Mouse (Mus musculus) neural tube, embryonic 12.5 days (tissue): Measurements from ENCODE around the gene Cacna1c. TPM values are rescaled to one million over a fixed set of nuclear protein-coding genes. Genes with fewer than 3 reads are reported as not detected.

Experiments
- ATAC-seq: fragments of 200-750 bp; cut with Nextera tagmentation; 2 replicates; pipeline ENCODE4 v1.8.0; 2017; ENCODE audit warnings: low read depth, mild to moderate bottlenecking, moderate TSS enrichment, moderate library complexity; ENCODE audit not compliant: low FRiP score
- H3K27ac ChIP-seq: fragments of 300-500 bp; sonication (generic); 2 replicates; pipeline ENCODE4 v1.5.1; 2016
- H3K27me3 ChIP-seq: fragments of 300-500 bp; sonication (generic); replicated peaks from 2 replicates; pipeline ENCODE4 v1.6.1; 2016; ENCODE audit warnings: mild to moderate bottlenecking
- H3K36me3 ChIP-seq: fragments of 300-500 bp; sonication (generic); 2 replicates; pipeline ENCODE4 v1.6.1; 2016; ENCODE audit warnings: mild to moderate bottlenecking
- H3K4me1 ChIP-seq: fragments of 300-500 bp; sonication (generic); 2 replicates; pipeline ENCODE4 v1.6.1; 2016
- H3K4me2 ChIP-seq: fragments of 300-500 bp; sonication (generic); replicated peaks from 2 replicates; pipeline ENCODE4 v1.6.1; 2016; ENCODE audit warnings: mild to moderate bottlenecking
- H3K4me3 ChIP-seq: fragments of 300-500 bp; sonication (generic); 2 replicates; pipeline ENCODE4 v1.5.1; 2016
- H3K9ac ChIP-seq: fragments of 300-500 bp; sonication (generic); 2 replicates; pipeline ENCODE4 v1.6.1; 2016; ENCODE audit warnings: mild to moderate bottlenecking
- H3K9me3 ChIP-seq: fragments of 300-500 bp; sonication (generic); 2 replicates; pipeline ENCODE4 v1.6.1; 2016; ENCODE audit warnings: mild to moderate bottlenecking
- WGBS: fragments of 180-500 bp; shearing (Covaris S2); methylation state at CpG from one replicate; pipeline ENCODE4 v1.1.7; 2016; 5-methylcytosine and 5-hydroxymethylcytosine counted together
- polyA plus RNA-seq: library from polyadenylated mRNA; unstranded; fragments of >200 nt; fragmentation: Nextera tagmentation; extraction: Ambion mirVana; gene quantifications from 2 replicates; pipeline ENCODE4 v1.2.1, GENCODE M21; 2016

The Cacna1c gene
- polyA plus RNA-seq, 1 experiment from 2014 or later = 5.9 TPM

DNA sequence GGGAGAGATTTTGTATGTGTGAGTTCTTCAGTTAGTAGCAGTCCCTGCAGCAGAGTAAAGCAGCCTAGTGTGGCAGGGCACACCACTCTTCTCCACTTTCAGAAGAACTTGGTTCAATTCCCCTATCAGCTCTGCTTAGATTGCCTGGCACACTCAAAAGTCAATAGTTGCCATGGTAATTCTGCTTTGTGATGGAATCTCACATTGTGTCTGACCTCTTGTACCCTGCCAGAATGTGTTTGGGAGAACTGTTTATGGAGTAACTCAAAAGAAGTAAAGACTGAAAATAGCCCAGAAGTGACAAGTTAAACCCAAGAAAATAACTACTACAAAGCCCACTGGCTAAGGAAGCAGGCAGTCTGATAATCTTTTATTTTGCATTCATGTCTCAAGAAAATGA lies 240.4 kb downstream of the Cacna1c start:
- Histone ChIP-seq H3K27me3 (no peaks in the 10 kb centered on the region), H3K4me3 (no peak overlapping the region), H3K9me3 (no peaks in the 10 kb centered on the region), H3K9ac (no peak overlapping the region), H3K4me1 (no peaks in the 10 kb centered on the region), H3K4me2 (no peak overlapping the region), H3K27ac (no peak overlapping the region), H3K36me3 (no peaks in the 10 kb centered on the region)
- no peak for ATAC-seq

- Histone ChIP-seq H3K27ac (no peak overlapping the region), H3K9me3 (no peaks in the 10 kb centered on the region), H3K4me3 (no peak overlapping the region), H3K4me2 (no peak overlapping the region), H3K4me1 (no peaks in the 10 kb centered on the region), H3K36me3 (no peaks in the 10 kb centered on the region), H3K27me3 (no peaks in the 10 kb centered on the region), H3K9ac (no peak overlapping the region)
- ATAC-seq = no peak
- WGBS = 90% methylated on average over 7 of the region's 7 CpGs
These were observed 241.1 kb downstream of the Cacna1c start for GRCm38 (mm10) chr6:118954988-118955554.

GRCm38 (mm10) chr6:118952377-118952776 lies 243.8 kb downstream of the Cacna1c start:
- Histone ChIP-seq H3K27me3 (no peaks in the 10 kb centered on the region), H3K4me3 (no peak overlapping the region), H3K4me2 (no peak overlapping the region), H3K9me3 (no peaks in the 10 kb centered on the region), H3K36me3 (no peaks in the 10 kb centered on the region), H3K27ac (no peak overlapping the region), H3K4me1 (no peaks in the 10 kb centered on the region), H3K9ac (no peak overlapping the region)
- ATAC-seq = no peak
- 85% methylated on average over 9 of the region's 9 CpGs for WGBS

DNA sequence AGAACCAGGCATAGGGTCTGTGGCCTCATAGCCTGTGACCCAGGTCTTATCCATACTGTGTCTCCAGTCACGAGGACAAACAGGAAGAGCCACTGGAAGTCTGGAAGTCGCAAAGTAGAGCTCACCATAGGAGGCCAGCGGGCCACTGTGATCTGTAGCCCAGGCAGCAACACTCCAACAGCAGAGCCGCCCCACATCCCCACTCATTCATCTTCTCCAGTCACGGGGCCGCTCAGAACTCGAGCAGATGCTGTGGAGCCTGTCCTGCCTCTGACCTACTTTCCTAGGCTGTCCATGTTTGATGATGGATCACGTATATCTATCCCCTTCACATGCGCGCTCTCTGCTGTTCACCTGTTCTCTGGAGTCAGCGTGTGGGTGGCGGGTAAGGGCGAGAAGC lies 246.0 kb downstream of the Cacna1c start:
- Histone ChIP-seq H3K4me1 (no peaks in the 10 kb centered on the region), H3K36me3 (no peaks in the 10 kb centered on the region), H3K4me3 (no peak overlapping the region), H3K4me2 (no peak overlapping the region), H3K9ac (no peak overlapping the region), H3K9me3 (no peaks in the 10 kb centered on the region), H3K27ac (no peak overlapping the region), H3K27me3 (no peaks in the 10 kb centered on the region)
- ATAC-seq = no peak
- WGBS = 77% methylated on average over 13 of the region's 13 CpGs

GRCm38 (mm10) chr6:118947286-118947685 lies 248.9 kb downstream of the Cacna1c start:
- Histone ChIP-seq H3K4me2 (no peak overlapping the region), H3K36me3 (no peaks in the 10 kb centered on the region), H3K9me3 (no peaks in the 10 kb centered on the region), H3K4me3 (no peak overlapping the region), H3K4me1 (no peaks in the 10 kb centered on the region), H3K27ac (no peak overlapping the region), H3K9ac (no peak overlapping the region), H3K27me3 (no peaks in the 10 kb centered on the region)
- no peak for ATAC-seq
- 87% methylated on average over 8 of the region's 8 CpGs for WGBS

DNA sequence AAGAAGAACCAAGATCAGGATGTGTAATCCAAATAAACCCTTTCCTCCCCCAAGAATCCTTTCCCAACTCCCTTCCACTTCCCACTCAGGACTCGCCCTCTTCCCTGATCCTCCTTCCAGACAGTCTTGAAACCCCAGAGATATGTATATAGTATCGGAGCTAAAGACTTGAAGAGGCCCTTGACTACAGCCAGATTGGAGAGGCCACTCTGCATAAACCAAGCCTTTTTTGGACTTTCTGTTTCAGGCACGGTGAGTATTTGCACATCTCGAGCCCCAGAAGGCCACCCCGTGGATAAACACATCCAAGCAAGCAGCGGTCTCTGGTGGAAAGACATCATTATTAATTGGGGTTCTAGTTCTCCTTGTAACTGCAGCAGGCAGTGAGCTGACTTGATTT lies 249.6 kb downstream of the Cacna1c start:
- ATAC-seq = no peak
- Histone ChIP-seq H3K36me3 (no peaks in the 10 kb centered on the region), H3K4me3 (no peak overlapping the region), H3K4me1 (no peaks in the 10 kb centered on the region), H3K4me2 (no peak overlapping the region), H3K27me3 (no peaks in the 10 kb centered on the region), H3K27ac (no peak overlapping the region), H3K9me3 (no peaks in the 10 kb centered on the region), H3K9ac (no peak overlapping the region)
- 88% methylated on average over 6 of the region's 6 CpGs for WGBS

DNA sequence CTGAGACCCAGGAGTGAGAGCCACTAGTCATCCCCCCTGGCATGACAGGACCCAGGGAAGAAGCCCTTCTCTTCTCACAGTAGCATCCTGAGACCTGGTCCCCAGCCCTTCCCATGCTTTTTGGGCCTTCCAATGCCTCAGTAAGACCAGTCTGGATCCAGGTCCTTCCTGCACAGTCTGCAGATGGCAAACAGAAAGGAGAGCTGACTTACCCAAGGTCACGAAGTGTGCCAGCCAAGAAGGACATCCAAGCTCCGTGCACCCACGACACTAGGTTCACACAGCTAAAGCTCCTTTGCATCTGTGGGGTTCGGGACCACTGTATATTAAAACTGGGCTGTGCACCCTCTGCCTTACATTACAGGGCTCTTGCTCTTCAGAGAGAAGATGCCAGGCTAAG lies 252.1 kb downstream of the Cacna1c start:
- no peaks in the 10 kb centered on the region for H3K4me1 ChIP-seq
- no peak overlapping the region for H3K4me2 ChIP-seq
- no peaks in the 10 kb centered on the region for H3K36me3 ChIP-seq
- H3K27ac ChIP-seq = no peak overlapping the region
- 87% methylated on average over 4 of the region's 4 CpGs for WGBS
- ATAC-seq = no peak
- no peaks in the 10 kb centered on the region for H3K9me3 ChIP-seq
- no peak overlapping the region for H3K4me3 ChIP-seq
- no peaks in the 10 kb centered on the region for H3K27me3 ChIP-seq
- no peak overlapping the region for H3K9ac ChIP-seq

GRCm38 (mm10) chr6:118941816-118942215 lies 254.4 kb downstream of the Cacna1c start:
- 86% methylated on average over 4 of the region's 4 CpGs for WGBS
- Histone ChIP-seq H3K4me3 (no peak overlapping the region), H3K9ac (no peak overlapping the region), H3K27ac (no peak overlapping the region), H3K4me2 (no peak overlapping the region), H3K4me1 (no peaks in the 10 kb centered on the region), H3K9me3 (no peaks in the 10 kb centered on the region), H3K36me3 (no peaks in the 10 kb centered on the region), H3K27me3 (no peaks in the 10 kb centered on the region)
- no peak for ATAC-seq

GRCm38 (mm10) chr6:118941036-118941435 lies 255.2 kb downstream of the Cacna1c start:
- no peak for ATAC-seq
- Histone ChIP-seq H3K36me3 (no peaks in the 10 kb centered on the region), H3K9ac (no peak overlapping the region), H3K4me2 (no peak overlapping the region), H3K9me3 (no peaks in the 10 kb centered on the region), H3K4me3 (no peak overlapping the region), H3K4me1 (0 out of 2 replicates have a peak, but pooled peaks cover 3% of the 10 kb centered on the region), H3K27me3 (no peaks in the 10 kb centered on the region), H3K27ac (no peak overlapping the region)
- WGBS = 92% methylated on average over 3 of the region's 3 CpGs

GRCm38 (mm10) chr6:118939626-118940025 lies 256.6 kb downstream of the Cacna1c start:
- no peak for ATAC-seq
- H3K9me3 ChIP-seq = no peaks in the 10 kb centered on the region
- H3K4me3 ChIP-seq = no peak overlapping the region
- H3K4me2 ChIP-seq = no peak overlapping the region
- H3K27ac ChIP-seq = no peak overlapping the region
- no peaks in the 10 kb centered on the region for H3K36me3 ChIP-seq
- 89% methylated on average over 8 of the region's 8 CpGs for WGBS
- no peaks in the 10 kb centered on the region for H3K27me3 ChIP-seq
- H3K9ac ChIP-seq = no peak overlapping the region
- 0 out of 2 replicates have a peak, but pooled peaks cover 3% of the 10 kb centered on the region for H3K4me1 ChIP-seq

DNA sequence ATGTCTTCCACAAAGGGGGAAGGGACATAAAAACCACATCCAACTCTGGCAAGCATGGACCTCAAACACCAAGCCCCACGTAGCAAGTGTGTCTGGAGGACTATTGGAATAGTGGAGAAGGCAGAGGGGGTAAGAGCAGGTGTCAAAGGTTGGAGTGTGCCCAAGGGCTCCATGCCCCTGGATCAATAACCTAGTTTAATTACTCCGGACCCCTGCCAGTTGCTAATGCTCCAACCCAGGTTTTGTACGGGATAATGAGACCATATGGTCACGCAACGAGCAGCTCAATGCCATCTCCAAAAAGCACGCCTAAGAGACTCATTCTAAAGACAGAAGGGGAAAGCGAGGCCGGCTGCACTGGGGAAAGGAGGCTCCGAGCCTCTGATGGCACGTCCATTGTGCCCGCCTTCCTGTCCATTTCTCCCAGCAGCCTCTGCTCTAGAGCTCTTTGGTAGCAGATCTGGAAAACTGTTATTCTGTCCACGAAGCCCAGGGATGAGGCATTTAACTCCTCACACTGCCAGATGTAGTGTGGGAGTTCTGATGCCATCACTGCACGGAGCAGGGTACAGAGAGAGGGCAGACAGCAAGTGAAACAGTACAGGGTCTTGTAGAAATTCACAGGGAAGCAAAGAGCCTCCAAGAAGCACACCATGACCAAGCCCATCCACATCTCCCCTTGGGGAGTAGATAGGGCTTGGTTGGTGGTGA lies 257.7 kb downstream of the Cacna1c start:
- Histone ChIP-seq H3K36me3 (no peaks in the 10 kb centered on the region), H3K4me3 (no peak overlapping the region), H3K9ac (no peak overlapping the region), H3K27ac (no peak overlapping the region), H3K27me3 (no peaks in the 10 kb centered on the region), H3K4me2 (no peak overlapping the region), H3K4me1 (0 out of 2 replicates have a peak, but pooled peaks cover 3% of the 10 kb centered on the region), H3K9me3 (no peaks in the 10 kb centered on the region)
- no peak for ATAC-seq
- 73% methylated on average over 13 of the region's 13 CpGs for WGBS

GRCm38 (mm10) chr6:118937536-118937935 lies 258.7 kb downstream of the Cacna1c start:
- ATAC-seq = no peak
- Histone ChIP-seq H3K4me3 (no peak overlapping the region), H3K27ac (no peak overlapping the region), H3K4me2 (no peak overlapping the region), H3K4me1 (peaks cover 6% of the 10 kb centered on the region; the same call in 1 of the 2 replicates), H3K27me3 (no peaks in the 10 kb centered on the region), H3K36me3 (no peaks in the 10 kb centered on the region), H3K9ac (no peak overlapping the region), H3K9me3 (no peaks in the 10 kb centered on the region)
- WGBS = 86% methylated on average over 5 of the region's 5 CpGs
